Mouse (Mus musculus) kidney, adult 2 months (tissue): Measurements from ENCODE around the gene Casc3.

Experiments
- CTCF ChIP-seq: fragments of 200-500 bp; conservative IDR thresholded peaks from 2 replicates; pipeline ENCODE4 v1.5.1; 2011; ENCODE audit warnings: low read depth, mild to moderate bottlenecking, control low read depth, low read length, moderate library complexity, mixed read lengths; ENCODE audit not compliant: insufficient read depth, insufficient read length
- POLR2A ChIP-seq: fragments of 200-500 bp; IDR thresholded peaks from one replicate; pipeline ENCODE4 v1.6.1; 2011; ENCODE audit warnings: low read depth, low read length, control low read depth

- TF ChIP-seq POLR2A (no peak), CTCF (no peak)
Observed at GRCm38 (mm10) chr11:98797909-98798308, 6.8 kb upstream of the Casc3 start.
